Mouse (Mus musculus) MEL (cell line): ENCODE measurements around the gene Limk2. TPM values are rescaled to one million over a fixed set of nuclear protein-coding genes. Genes with fewer than 3 reads are reported as not detected.

Experiments
- DNase-seq: peaks from one replicate; pipeline ENCODE4 v3.0.0; 2011; ENCODE audit warnings: low read depth, low spot score
- H3K27ac ChIP-seq: 2 replicates; pipeline ENCODE4 v1.5.1; 2012; ENCODE audit warnings: low read depth, mild to moderate bottlenecking, control low read depth, low read length, moderate library complexity; ENCODE audit not compliant: control insufficient read depth
- H3K27me3 ChIP-seq, 2 experiments: fragments of 150-350 bp in 1 of 2; sonication (generic) in 1 of 2; 2 replicates each; pipeline ENCODE4 v1.6.1; 2012; ENCODE audit warnings: low read length in 2 of 2, mild to moderate bottlenecking in 2 of 2, improper control_type of control experiment in 1 of 2, moderate library complexity in 1 of 2; ENCODE audit not compliant: insufficient read depth in 2 of 2, control insufficient read depth in 1 of 2
- H3K36me3 ChIP-seq, 2 experiments: 2 replicates each; pipeline ENCODE4 v1.6.1; 2012 to 2014; ENCODE audit warnings: low read length in 2 of 2, improper control_type of control experiment in 1 of 2, inconsistent platforms in 1 of 2, mild to moderate bottlenecking in 1 of 2; ENCODE audit not compliant: insufficient read depth in 2 of 2, control insufficient read depth in 1 of 2
- H3K4me1 ChIP-seq, 2 experiments: fragments of 150-350 bp in 1 of 2; sonication (generic) in 1 of 2; 2 replicates each; pipeline ENCODE4 v1.6.1; 2012; ENCODE audit warnings: low read length in 2 of 2, improper control_type of control experiment in 1 of 2, mild to moderate bottlenecking in 1 of 2; ENCODE audit not compliant: insufficient read depth in 2 of 2, control insufficient read depth in 1 of 2
- H3K4me3 ChIP-seq, 2 experiments: fragments of 150-350 bp in 1 of 2; sonication (generic) in 1 of 2; 2 replicates each; pipeline ENCODE4 v1.5.1; 2012; ENCODE audit warnings: low read depth in 2 of 2, low read length in 2 of 2, mild to moderate bottlenecking in 2 of 2, moderate library complexity in 2 of 2, control low read depth in 1 of 2, improper control_type of control experiment in 1 of 2; ENCODE audit not compliant: control insufficient read depth in 1 of 2, insufficient read depth in 1 of 2
- H3K79me2 ChIP-seq: 2 replicates; pipeline ENCODE4 v1.6.1; 2012; ENCODE audit warnings: mild to moderate bottlenecking, low read length, moderate library complexity; ENCODE audit not compliant: control insufficient read depth, poor library complexity, insufficient read depth
- H3K9ac ChIP-seq: 2 replicates; pipeline ENCODE4 v1.6.1; 2012; ENCODE audit warnings: low read depth, mild to moderate bottlenecking, control low read depth, low read length, moderate library complexity; ENCODE audit not compliant: control insufficient read depth, poor library complexity, severe bottlenecking
- H3K9me3 ChIP-seq: fragments of 150-350 bp; sonication (generic); replicated peaks from 2 replicates; pipeline ENCODE4 v1.6.1; 2012; ENCODE audit warnings: mild to moderate bottlenecking, low read length, improper control_type of control experiment, moderate library complexity; ENCODE audit not compliant: insufficient read depth
- BHLHE40 ChIP-seq: IDR thresholded peaks from 2 replicates; pipeline ENCODE4 v1.6.1; 2012; ENCODE audit warnings: low read depth, mild to moderate bottlenecking, inconsistent platforms, low read length, improper control_type of control experiment, borderline replicate concordance
- CHD1 ChIP-seq: IDR thresholded peaks from 2 replicates; pipeline ENCODE4 v1.6.1; 2012; ENCODE audit warnings: low read depth, mild to moderate bottlenecking, inconsistent platforms, low read length, improper control_type of control experiment
- CHD2 ChIP-seq: IDR thresholded peaks from 2 replicates; pipeline ENCODE4 v1.6.1; 2011; ENCODE audit warnings: low read length, improper control_type of control experiment
- E2F4 ChIP-seq: IDR thresholded peaks from 2 replicates; pipeline ENCODE4 v1.6.1; 2011; ENCODE audit warnings: low read depth, low read length, improper control_type of control experiment, borderline replicate concordance
- EP300 ChIP-seq, 2 experiments: IDR thresholded peaks; 2 replicates each; pipeline ENCODE4 v1.6.1; 2011; ENCODE audit warnings: improper control_type of control experiment in 2 of 2, low read length in 2 of 2, low read depth in 1 of 2, mild to moderate bottlenecking in 1 of 2
- ETS1 ChIP-seq: IDR thresholded peaks from 2 replicates; pipeline ENCODE4 v1.6.1; 2012; ENCODE audit warnings: low read depth, mild to moderate bottlenecking, inconsistent platforms, low read length, improper control_type of control experiment, moderate library complexity
- GABPA ChIP-seq: IDR thresholded peaks from 2 replicates; pipeline ENCODE4 v1.6.1; 2012; ENCODE audit warnings: low read depth, mild to moderate bottlenecking, inconsistent platforms, low read length, improper control_type of control experiment, moderate library complexity
- GATA1 ChIP-seq: IDR thresholded peaks from 2 replicates; pipeline ENCODE4 v1.6.1; 2011; ENCODE audit warnings: low read depth, low read length, improper control_type of control experiment
- HCFC1 ChIP-seq: IDR thresholded peaks from 2 replicates; pipeline ENCODE4 v1.6.1; 2012; ENCODE audit warnings: low read depth, mild to moderate bottlenecking, inconsistent platforms, low read length, improper control_type of control experiment, moderate library complexity
- MAZ ChIP-seq: IDR thresholded peaks from 2 replicates; pipeline ENCODE4 v1.6.1; 2012; ENCODE audit warnings: low read depth, mild to moderate bottlenecking, inconsistent platforms, low read length, improper control_type of control experiment
- MXI1 ChIP-seq: IDR thresholded peaks from 2 replicates; pipeline ENCODE4 v1.6.1; 2011; ENCODE audit warnings: mild to moderate bottlenecking, low read depth, low read length, improper control_type of control experiment
- MYB ChIP-seq: IDR thresholded peaks from 2 replicates; pipeline ENCODE4 v1.6.1; 2011; ENCODE audit warnings: mild to moderate bottlenecking, low read depth, low read length, improper control_type of control experiment
- NELFE ChIP-seq: IDR thresholded peaks from 2 replicates; pipeline ENCODE4 v1.6.1; 2011; ENCODE audit warnings: low read depth, low read length, improper control_type of control experiment
- NRF1 ChIP-seq: IDR thresholded peaks from 2 replicates; pipeline ENCODE4 v1.6.1; 2014; ENCODE audit warnings: low read depth, mild to moderate bottlenecking, inconsistent platforms, low read length, improper control_type of control experiment, moderate library complexity; ENCODE audit not compliant: poor library complexity, insufficient read depth, severe bottlenecking
- POLR2AphosphoS5 ChIP-seq: IDR thresholded peaks from 2 replicates; pipeline ENCODE4 v1.6.1; 2012; ENCODE audit warnings: low read depth, borderline replicate concordance, mild to moderate bottlenecking, inconsistent platforms, low read length, moderate library complexity, mixed read lengths
- RCOR1 ChIP-seq: IDR thresholded peaks from 2 replicates; pipeline ENCODE4 v1.6.1; 2012; ENCODE audit warnings: low read depth, mild to moderate bottlenecking, inconsistent platforms, low read length, improper control_type of control experiment
- SIN3A ChIP-seq: IDR thresholded peaks from 2 replicates; pipeline ENCODE4 v1.6.1; 2012; ENCODE audit warnings: low read length, improper control_type of control experiment, inconsistent platforms
- TCF12 ChIP-seq: IDR thresholded peaks from 2 replicates; pipeline ENCODE4 v1.6.1; 2014; ENCODE audit warnings: low read depth, mild to moderate bottlenecking, inconsistent platforms, low read length, improper control_type of control experiment, moderate library complexity
- USF2 ChIP-seq, 2 experiments: IDR thresholded peaks; 2 replicates each; pipeline ENCODE4 v1.6.1; 2011 to 2012; ENCODE audit warnings: improper control_type of control experiment in 2 of 2, low read length in 2 of 2, borderline replicate concordance in 1 of 2, inconsistent platforms in 1 of 2, low read depth in 1 of 2, mild to moderate bottlenecking in 1 of 2; ENCODE audit not compliant: insufficient read depth in 1 of 2
- ZC3H11A ChIP-seq: IDR thresholded peaks from 2 replicates; pipeline ENCODE4 v1.6.1; 2012; ENCODE audit warnings: low read depth, mild to moderate bottlenecking, inconsistent platforms, low read length, improper control_type of control experiment
- ZMIZ1 ChIP-seq: IDR thresholded peaks from 2 replicates; pipeline ENCODE4 v1.6.1; 2012; ENCODE audit warnings: low read depth, mild to moderate bottlenecking, inconsistent platforms, low read length, improper control_type of control experiment, moderate library complexity
- polyA plus RNA-seq, 2 experiments: library from polyadenylated mRNA; stranded (reverse) in 1 of 2; unstranded in 1 of 2; fragments of >175 nt in 1 of 2; fragments of >200 nt in 1 of 2; gene quantifications; 2 replicates each; pipeline versions ENCODE4 v1.2.1 to v1.2.4; 2012; ENCODE audit warnings: low replicate concordance in 2 of 2, low read depth in 1 of 2; ENCODE audit not compliant: insufficient read length in 2 of 2, insufficient read depth in 1 of 2, missing spikeins in 1 of 2
- total RNA-seq: library from RNA; depleted of rRNA; stranded (reverse); fragments of 300-350 nt; gene quantifications from 2 replicates; pipeline ENCODE4 v1.2.3, GENCODE M21; 2012

The Limk2 gene
- total and polyA plus RNA-seq, 3 experiments, result 19.6 to 29.1 TPM; not detected in 1

DNA sequence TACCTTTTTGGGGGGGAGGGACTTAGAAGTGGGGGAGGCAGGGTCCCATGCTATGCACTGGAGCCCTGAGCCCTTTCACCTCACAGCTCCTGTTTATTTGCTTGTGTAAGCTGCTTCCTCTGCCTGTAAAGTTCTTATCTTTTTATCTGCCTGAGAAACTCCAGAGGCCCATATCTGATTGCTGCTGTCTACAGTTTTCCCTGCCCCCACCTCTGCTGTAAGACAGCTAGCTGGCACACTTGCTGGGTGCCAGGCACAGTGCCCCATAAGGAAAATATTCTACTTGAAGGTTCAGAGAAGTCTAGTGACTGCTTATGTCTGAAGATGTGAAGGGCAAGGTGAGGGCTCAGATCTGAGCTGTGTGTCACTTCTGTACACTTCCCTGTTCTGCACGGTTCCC lies 95.7 kb downstream of the Limk2 start:
- Histone ChIP-seq H3K27me3 (no peaks in the 10 kb centered on the region), H3K79me2 (no peaks in the 10 kb centered on the region), H3K4me3 (no peak overlapping the region), H3K4me1 (peaks cover 35 to 47% of the 10 kb centered on the region in 2 experiments), H3K9me3 (no peaks in the 10 kb centered on the region), H3K27ac (peak overlapping the region; percentile 78), H3K9ac (peak overlapping the region; percentile 32), H3K36me3 (peaks cover 7 to 47% of the 10 kb centered on the region in 2 experiments)
- peak; percentile 69 for TF ChIP-seq TCF12
- no peak for TF ChIP-seq E2F4
- peak; percentile 70 to 79 for TF ChIP-seq EP300 (IDR thresholded peaks at IDR 0.05; ENCODE audit: low read depth in 1 of 2, low read length in 2 of 2)
- no peak for TF ChIP-seq RCOR1
- TF ChIP-seq USF2 (IDR thresholded peaks at IDR 0.05; ENCODE audit: borderline replicate concordance in 1 of 2, insufficient read depth in 1 of 2, low read depth in 1 of 2, low read length in 2 of 2), result no peak
- TF ChIP-seq SIN3A, result peak; percentile 34
- TF ChIP-seq ETS1, result peak; percentile 81
- TF ChIP-seq ZC3H11A, result peak; percentile 17; the same call in 1 of the 2 replicates
- no peak for TF ChIP-seq MXI1
- TF ChIP-seq POLR2AphosphoS5, result no peak
- peak; percentile 96 for TF ChIP-seq GATA1
- TF ChIP-seq CHD1, result no peak
- TF ChIP-seq MYB, result no peak
- no peak for TF ChIP-seq NRF1
- peak; percentile 29; the same call in 1 of the 2 replicates for TF ChIP-seq HCFC1
- no peak for TF ChIP-seq GABPA
- 0 out of 2 replicates have a peak, but pooled peaks have one; percentile 22 for TF ChIP-seq NELFE
- TF ChIP-seq MAZ, result no peak
- TF ChIP-seq BHLHE40, result peak; percentile 31; the same call in 1 of the 2 replicates
- TF ChIP-seq CHD2, result peak; percentile 51
- TF ChIP-seq ZMIZ1, result no peak
- DNase-seq, result peak; percentile 78
